Mouse (Mus musculus): ENCODE measurements at regions not wholly inside any gene's neighbourhood (a gene's known extent, or its start where the extent isn't known, plus 50 kb on each side); places are given as distances from the start of the nearest gene placed in this dataset.

GRCm38 (mm10) chr1:76065783-76066182 is 519.7 kb downstream of the Slc4a3 start:
- no peak for TF ChIP-seq FOSL1 (IDR thresholded peaks at IDR 0.05; ENCODE audit: insufficient read depth, low read length, poor library complexity, severe bottlenecking)
- no peak for TF ChIP-seq CTCF (IDR thresholded peaks at IDR 0.05; ENCODE audit: control insufficient read depth, insufficient read depth, insufficient read length)
- TF ChIP-seq CEBPB (IDR thresholded peaks at IDR 0.05; ENCODE audit: low read depth) = no peak
- no peak for TF ChIP-seq MAX (IDR thresholded peaks at IDR 0.05)
- TF ChIP-seq MYOG (IDR thresholded peaks at IDR 0.05; ENCODE audit: control insufficient read depth, extremely low read depth, insufficient read length) = no peak
- no peak for TF ChIP-seq MYOD1 (IDR thresholded peaks at IDR 0.05; ENCODE audit: control insufficient read depth, insufficient read length, low read depth)
- no peak for TF ChIP-seq USF1 (IDR thresholded peaks at IDR 0.05; ENCODE audit: low read depth)

Data from C2C12 (cell line).